Mouse (Mus musculus) MEL (cell line): ENCODE data around the gene Krt18. TPM values are rescaled to one million over a fixed set of nuclear protein-coding genes. Genes with fewer than 3 reads are reported as not detected.

Experiments used
- DNase-seq: peaks from one replicate; pipeline ENCODE4 v3.0.0; 2011; ENCODE audit warnings: low read depth, low spot score
- H3K27ac ChIP-seq: 2 replicates; pipeline ENCODE4 v1.5.1; 2012; ENCODE audit warnings: low read depth, mild to moderate bottlenecking, control low read depth, low read length, moderate library complexity; ENCODE audit not compliant: control insufficient read depth
- H3K27me3 ChIP-seq, 2 experiments: fragments of 150-350 bp in 1 of 2; sonication (generic) in 1 of 2; 2 replicates each; pipeline ENCODE4 v1.6.1; 2012; ENCODE audit warnings: low read length in 2 of 2, mild to moderate bottlenecking in 2 of 2, improper control_type of control experiment in 1 of 2, moderate library complexity in 1 of 2; ENCODE audit not compliant: insufficient read depth in 2 of 2, control insufficient read depth in 1 of 2
- H3K36me3 ChIP-seq, 2 experiments: 2 replicates each; pipeline ENCODE4 v1.6.1; 2012 to 2014; ENCODE audit warnings: low read length in 2 of 2, improper control_type of control experiment in 1 of 2, inconsistent platforms in 1 of 2, mild to moderate bottlenecking in 1 of 2; ENCODE audit not compliant: insufficient read depth in 2 of 2, control insufficient read depth in 1 of 2
- H3K4me1 ChIP-seq, 2 experiments: fragments of 150-350 bp in 1 of 2; sonication (generic) in 1 of 2; 2 replicates each; pipeline ENCODE4 v1.6.1; 2012; ENCODE audit warnings: low read length in 2 of 2, improper control_type of control experiment in 1 of 2, mild to moderate bottlenecking in 1 of 2; ENCODE audit not compliant: insufficient read depth in 2 of 2, control insufficient read depth in 1 of 2
- H3K4me3 ChIP-seq, 2 experiments: fragments of 150-350 bp in 1 of 2; sonication (generic) in 1 of 2; 2 replicates each; pipeline ENCODE4 v1.5.1; 2012; ENCODE audit warnings: low read depth in 2 of 2, low read length in 2 of 2, mild to moderate bottlenecking in 2 of 2, moderate library complexity in 2 of 2, control low read depth in 1 of 2, improper control_type of control experiment in 1 of 2; ENCODE audit not compliant: control insufficient read depth in 1 of 2, insufficient read depth in 1 of 2
- H3K79me2 ChIP-seq: 2 replicates; pipeline ENCODE4 v1.6.1; 2012; ENCODE audit warnings: mild to moderate bottlenecking, low read length, moderate library complexity; ENCODE audit not compliant: control insufficient read depth, poor library complexity, insufficient read depth
- H3K9ac ChIP-seq: 2 replicates; pipeline ENCODE4 v1.6.1; 2012; ENCODE audit warnings: low read depth, mild to moderate bottlenecking, control low read depth, low read length, moderate library complexity; ENCODE audit not compliant: control insufficient read depth, poor library complexity, severe bottlenecking
- H3K9me3 ChIP-seq: fragments of 150-350 bp; sonication (generic); replicated peaks from 2 replicates; pipeline ENCODE4 v1.6.1; 2012; ENCODE audit warnings: mild to moderate bottlenecking, low read length, improper control_type of control experiment, moderate library complexity; ENCODE audit not compliant: insufficient read depth
- BHLHE40 ChIP-seq: IDR thresholded peaks from 2 replicates; pipeline ENCODE4 v1.6.1; 2012; ENCODE audit warnings: low read depth, mild to moderate bottlenecking, inconsistent platforms, low read length, improper control_type of control experiment, borderline replicate concordance
- CHD1 ChIP-seq: IDR thresholded peaks from 2 replicates; pipeline ENCODE4 v1.6.1; 2012; ENCODE audit warnings: low read depth, mild to moderate bottlenecking, inconsistent platforms, low read length, improper control_type of control experiment
- CTCF ChIP-seq, 3 experiments: IDR thresholded peaks in 2 of 3; conservative IDR thresholded peaks in 1 of 3; 2 replicates each; pipeline ENCODE4 v1.5.1; 2011 to 2012; ENCODE audit warnings: low read length in 3 of 3, low read depth in 2 of 3, mild to moderate bottlenecking in 2 of 3, improper control_type of control experiment in 1 of 3, inconsistent platforms in 1 of 3, mixed read lengths in 1 of 3, moderate library complexity in 1 of 3; ENCODE audit not compliant: control insufficient read depth in 1 of 3, insufficient read depth in 1 of 3, poor library complexity in 1 of 3, severe bottlenecking in 1 of 3
- E2F4 ChIP-seq: IDR thresholded peaks from 2 replicates; pipeline ENCODE4 v1.6.1; 2011; ENCODE audit warnings: low read depth, low read length, improper control_type of control experiment, borderline replicate concordance
- ELF1 ChIP-seq: IDR thresholded peaks from 2 replicates; pipeline ENCODE4 v1.6.1; 2014; ENCODE audit warnings: low read depth, mild to moderate bottlenecking, inconsistent platforms, low read length, improper control_type of control experiment, moderate library complexity
- ETS1 ChIP-seq: IDR thresholded peaks from 2 replicates; pipeline ENCODE4 v1.6.1; 2012; ENCODE audit warnings: low read depth, mild to moderate bottlenecking, inconsistent platforms, low read length, improper control_type of control experiment, moderate library complexity
- GATA1 ChIP-seq: IDR thresholded peaks from 2 replicates; pipeline ENCODE4 v1.6.1; 2011; ENCODE audit warnings: low read depth, low read length, improper control_type of control experiment
- MEF2A ChIP-seq: IDR thresholded peaks from 2 replicates; pipeline ENCODE4 v1.6.1; 2014; ENCODE audit warnings: low read depth, mild to moderate bottlenecking, inconsistent platforms, low read length, improper control_type of control experiment; ENCODE audit not compliant: poor library complexity, insufficient replicate concordance, severe bottlenecking; ENCODE audit errors: extremely low read depth
- MYB ChIP-seq: IDR thresholded peaks from 2 replicates; pipeline ENCODE4 v1.6.1; 2011; ENCODE audit warnings: mild to moderate bottlenecking, low read depth, low read length, improper control_type of control experiment
- NELFE ChIP-seq: IDR thresholded peaks from 2 replicates; pipeline ENCODE4 v1.6.1; 2011; ENCODE audit warnings: low read depth, low read length, improper control_type of control experiment
- SMC3 ChIP-seq: IDR thresholded peaks from 2 replicates; pipeline ENCODE4 v1.6.1; 2011; ENCODE audit warnings: low read depth, low read length, improper control_type of control experiment
- TAL1 ChIP-seq: IDR thresholded peaks from 2 replicates; pipeline ENCODE4 v1.6.1; 2012; ENCODE audit warnings: mild to moderate bottlenecking, inconsistent platforms, low read length, moderate library complexity, mixed read lengths
- USF1 ChIP-seq: IDR thresholded peaks from 2 replicates; pipeline ENCODE4 v1.6.1; 2014; ENCODE audit warnings: low read depth, mild to moderate bottlenecking, inconsistent platforms, low read length, improper control_type of control experiment, moderate library complexity
- ZC3H11A ChIP-seq: IDR thresholded peaks from 2 replicates; pipeline ENCODE4 v1.6.1; 2012; ENCODE audit warnings: low read depth, mild to moderate bottlenecking, inconsistent platforms, low read length, improper control_type of control experiment
- ZMIZ1 ChIP-seq: IDR thresholded peaks from 2 replicates; pipeline ENCODE4 v1.6.1; 2012; ENCODE audit warnings: low read depth, mild to moderate bottlenecking, inconsistent platforms, low read length, improper control_type of control experiment, moderate library complexity
- ZNF384 ChIP-seq: IDR thresholded peaks from 2 replicates; pipeline ENCODE4 v1.6.1; 2012; ENCODE audit warnings: low read depth, mild to moderate bottlenecking, inconsistent platforms, low read length, improper control_type of control experiment
- polyA plus RNA-seq, 2 experiments: library from polyadenylated mRNA; stranded (reverse) in 1 of 2; unstranded in 1 of 2; fragments of >175 nt in 1 of 2; fragments of >200 nt in 1 of 2; gene quantifications; 2 replicates each; pipeline versions ENCODE4 v1.2.1 to v1.2.4; 2012; ENCODE audit warnings: low replicate concordance in 2 of 2, low read depth in 1 of 2; ENCODE audit not compliant: insufficient read length in 2 of 2, insufficient read depth in 1 of 2, missing spikeins in 1 of 2
- total RNA-seq: library from RNA; depleted of rRNA; stranded (reverse); fragments of 300-350 nt; gene quantifications from 2 replicates; pipeline ENCODE4 v1.2.3, GENCODE M21; 2012

Gene Krt18
- total and polyA plus RNA-seq, 3 experiments, result 0.08 TPM; not detected in 2

- TF ChIP-seq SMC3, result no peak
- TF ChIP-seq ETS1, result peak; percentile 42; the same call in 1 of the 2 replicates
- TF ChIP-seq MEF2A, result no peak
- peak; percentile 90 for TF ChIP-seq NELFE
- TF ChIP-seq TAL1, result no peak
- TF ChIP-seq ELF1, result no peak
- TF ChIP-seq ZC3H11A, result no peak
- TF ChIP-seq CTCF (IDR thresholded peaks at IDR 0.05 in 2 of 3, conservative IDR thresholded peaks at IDR 0.05 in 1 of 3; ENCODE audit: control insufficient read depth in 1 of 3, insufficient read depth in 1 of 3, low read depth in 2 of 3, low read length in 3 of 3, poor library complexity in 1 of 3, severe bottlenecking in 1 of 3), result no peak
- 0 out of 2 replicates have a peak, but pooled peaks have one; percentile 35 for TF ChIP-seq ZNF384
- peak; percentile 40; the same call in 1 of the 2 replicates for TF ChIP-seq GATA1
- no peak for TF ChIP-seq BHLHE40
- TF ChIP-seq MYB, result no peak
- no peak for TF ChIP-seq E2F4
Observed at GRCm38 (mm10) chr15:102070476-102071467, 42.8 kb downstream of the Krt18 start (continued).

GRCm38 (mm10) chr15:102072963-102073558 is 45.1 kb downstream of the Krt18 start:
- Histone ChIP-seq H3K9ac (peak overlapping the region; percentile 77), H3K9me3 (no peaks in the 10 kb centered on the region), H3K79me2 (peaks cover 46% of the 10 kb centered on the region), H3K27ac (peak overlapping the region; percentile 66), H3K4me1 (peaks cover 13 to 32% of the 10 kb centered on the region in 2 experiments), H3K36me3 (peaks cover 14 to 47% of the 10 kb centered on the region in 2 experiments), H3K27me3 (peaks cover 0 to 1% of the 10 kb centered on the region in 2 experiments; a peak in 1 of 4 replicates), H3K4me3 (peak overlapping the region; percentile 53 to 60)
- no peak for TF ChIP-seq USF1
- peak; percentile 95 for TF ChIP-seq CHD1
- TF ChIP-seq E2F4, result 0 out of 2 replicates have a peak, but pooled peaks have one; percentile 1
- TF ChIP-seq ZMIZ1, result peak; percentile 14; the same call in 1 of the 2 replicates
- no peak for TF ChIP-seq MYB
- DNase-seq, result no peak
